Mouse (Mus musculus): ENCODE data around the gene Ankrd63.

GRCm38 (mm10) chr2:118745915-118746901, 42.4 kb upstream of the Ankrd63 start:
- TF ChIP-seq GATA1 (IDR thresholded peaks at IDR 0.05; ENCODE audit: borderline replicate concordance, low read length) (no peak), FLI1 (IDR thresholded peaks at IDR 0.05; ENCODE audit: low read length) (no peak)
